Mouse (Mus musculus): ENCODE data around the gene Lrrc43. TPM values are rescaled to one million over a fixed set of nuclear protein-coding genes. Genes with fewer than 3 reads are reported as not detected.

Gene Lrrc43
- polyA plus RNA-seq, 1 experiment from 2014 or later, result not detected

- H3K4me2 ChIP-seq (replicated peaks; ENCODE audit: low read depth, low read length), result no peak overlapping the region
- H3K9me3 ChIP-seq (ENCODE audit: low read length), result no peaks in the 10 kb centered on the region
- no peak overlapping the region for H3K27ac ChIP-seq (ENCODE audit: low read length)
- H3K27me3 ChIP-seq (ENCODE audit: insufficient read depth, low read length), result no peaks in the 10 kb centered on the region
- peaks cover 5% of the 10 kb centered on the region; the same call in 1 of the 2 replicates for H3K4me1 ChIP-seq (ENCODE audit: insufficient read depth, low read length)
- H3K36me3 ChIP-seq (ENCODE audit: insufficient read depth, low read length), result peaks cover 41% of the 10 kb centered on the region
- WGBS, result 80% methylated on average over 7 of the region's 7 CpGs
- no peak overlapping the region for H3K9ac ChIP-seq (replicated peaks; ENCODE audit: low read length)
- no peak for ATAC-seq (ENCODE audit: low FRiP score, low TSS enrichment)
- no peak overlapping the region for H3K4me3 ChIP-seq (ENCODE audit: low read length)
These were observed 39.5 kb downstream of the Lrrc43 start for GRCm38 (mm10) chr5:123528641-123529040.

- Histone ChIP-seq H3K36me3 (ENCODE audit: insufficient read depth, low read length) (peaks cover 52% of the 10 kb centered on the region), H3K4me1 (ENCODE audit: insufficient read depth, low read length) (no peaks in the 10 kb centered on the region)
These were observed 41.0 kb downstream of the Lrrc43 start for GRCm38 (mm10) chr5:123530056-123530455.

GRCm38 (mm10) chr5:123533801-123534200 lies 44.7 kb downstream of the Lrrc43 start:
- Histone ChIP-seq H3K9ac (replicated peaks; ENCODE audit: low read length) (no peak overlapping the region), H3K4me1 (ENCODE audit: insufficient read depth, low read length) (no peaks in the 10 kb centered on the region), H3K4me2 (replicated peaks; ENCODE audit: low read depth, low read length) (no peak overlapping the region), H3K27me3 (ENCODE audit: insufficient read depth, low read length) (no peaks in the 10 kb centered on the region), H3K27ac (ENCODE audit: low read length) (no peak overlapping the region), H3K9me3 (ENCODE audit: low read length) (no peaks in the 10 kb centered on the region), H3K36me3 (ENCODE audit: insufficient read depth, low read length) (peaks cover 57% of the 10 kb centered on the region), H3K4me3 (ENCODE audit: low read length) (no peak overlapping the region)
- WGBS, result 95% methylated on average over 10 of the region's 10 CpGs
- ATAC-seq (ENCODE audit: low FRiP score, low TSS enrichment), result no peak

More at GRCm38 (mm10) chr5:123530056-123530455, 41.0 kb downstream of the Lrrc43 start:
- H3K4me3 ChIP-seq (ENCODE audit: low read length), result no peak overlapping the region
- ATAC-seq (ENCODE audit: low FRiP score, low TSS enrichment), result no peak
- H3K4me2 ChIP-seq (replicated peaks; ENCODE audit: low read depth, low read length), result no peak overlapping the region
- H3K27me3 ChIP-seq (ENCODE audit: insufficient read depth, low read length), result no peaks in the 10 kb centered on the region
- no peak overlapping the region for H3K9ac ChIP-seq (replicated peaks; ENCODE audit: low read length)
- no peaks in the 10 kb centered on the region for H3K9me3 ChIP-seq (ENCODE audit: low read length)
- H3K27ac ChIP-seq (ENCODE audit: low read length), result no peak overlapping the region
- WGBS, result 93% methylated on average over 8 of the region's 8 CpGs

- Histone ChIP-seq H3K9me3 (ENCODE audit: low read length) (no peaks in the 10 kb centered on the region), H3K36me3 (ENCODE audit: insufficient read depth, low read length) (peaks cover 33% of the 10 kb centered on the region), H3K4me3 (ENCODE audit: low read length) (no peak overlapping the region), H3K27me3 (ENCODE audit: insufficient read depth, low read length) (no peaks in the 10 kb centered on the region), H3K27ac (ENCODE audit: low read length) (no peak overlapping the region), H3K4me2 (replicated peaks; ENCODE audit: low read depth, low read length) (no peak overlapping the region), H3K9ac (replicated peaks; ENCODE audit: low read length) (no peak overlapping the region), H3K4me1 (ENCODE audit: insufficient read depth, low read length) (no peaks in the 10 kb centered on the region)
- no peak for ATAC-seq (ENCODE audit: low FRiP score, low TSS enrichment)
- WGBS, result 92% methylated on average over 7 of the region's 7 CpGs
These were observed 66.6 kb downstream of the Lrrc43 start for GRCm38 (mm10) chr5:123555693-123556092.

GRCm38 (mm10) chr5:123556451-123556850 lies 67.3 kb downstream of the Lrrc43 start:
- no peak overlapping the region for H3K27ac ChIP-seq (ENCODE audit: low read length)
- H3K36me3 ChIP-seq (ENCODE audit: insufficient read depth, low read length), result peaks cover 37% of the 10 kb centered on the region
- no peak overlapping the region for H3K9ac ChIP-seq (replicated peaks; ENCODE audit: low read length)
- WGBS, result 81% methylated on average over 2 of the region's 2 CpGs
- no peaks in the 10 kb centered on the region for H3K27me3 ChIP-seq (ENCODE audit: insufficient read depth, low read length)
- H3K4me3 ChIP-seq (ENCODE audit: low read length), result no peak overlapping the region
- H3K4me1 ChIP-seq (ENCODE audit: insufficient read depth, low read length), result no peaks in the 10 kb centered on the region
- ATAC-seq (ENCODE audit: low FRiP score, low TSS enrichment), result no peak
- H3K4me2 ChIP-seq (replicated peaks; ENCODE audit: low read depth, low read length), result no peak overlapping the region
- H3K9me3 ChIP-seq (ENCODE audit: low read length), result no peaks in the 10 kb centered on the region

Small RNA genes within 50 kb of the gene (microRNA-seq; reads per million reads assigned to microRNA genes)
- 1.9 reads per million, percentile 7 among the genes with 10 or more reads in this experiment for gene Mir7647

Other genes with a start within 250 kb of the Lrrc43 start
- gene Wdr66, start 237.2 kb upstream of the Lrrc43 start, polyA plus RNA-seq (2015; fragmentation: Nextera tagmentation; extraction: Ambion mirVana), result 1.5 and 1.7 TPM in 2 replicates
- gene Bcl7a, start 145.5 kb upstream of the Lrrc43 start, polyA plus RNA-seq (2015; fragmentation: Nextera tagmentation; extraction: Ambion mirVana), result 40.0 and 47.9 TPM in 2 replicates
- gene Mlxip, start 94.5 kb upstream of the Lrrc43 start, polyA plus RNA-seq (2015; fragmentation: Nextera tagmentation; extraction: Ambion mirVana), result 17.4 and 21.1 TPM in 2 replicates
- gene Il31, start 184 bp downstream of the Lrrc43 start, polyA plus RNA-seq (2015; fragmentation: Nextera tagmentation; extraction: Ambion mirVana), result not detected in 2 replicates
- gene B3gnt4, start 21.2 kb downstream of the Lrrc43 start, polyA plus RNA-seq (2015; fragmentation: Nextera tagmentation; extraction: Ambion mirVana), result 0.21 and 0.89 TPM in 2 replicates
- 122 and 125 TPM in 2 replicates for gene Diablo, start 34.9 kb downstream of the Lrrc43 start, polyA plus RNA-seq (2015; fragmentation: Nextera tagmentation; extraction: Ambion mirVana)
- 0.61 and 1.3 TPM in 2 replicates for gene Gm49027, start 36.2 kb downstream of the Lrrc43 start, polyA plus RNA-seq (2015; fragmentation: Nextera tagmentation; extraction: Ambion mirVana)
- gene Vps33a, start 83.7 kb downstream of the Lrrc43 start, polyA plus RNA-seq (2015; fragmentation: Nextera tagmentation; extraction: Ambion mirVana), result 30.2 and 33.1 TPM in 2 replicates
- 30.1 and 30.5 TPM in 2 replicates for gene Clip1, start 195.3 kb downstream of the Lrrc43 start, polyA plus RNA-seq (2015; fragmentation: Nextera tagmentation; extraction: Ambion mirVana)
- gene Zcchc8, start 231.8 kb downstream of the Lrrc43 start, polyA plus RNA-seq (2015; fragmentation: Nextera tagmentation; extraction: Ambion mirVana), result 69.3 and 78.6 TPM in 2 replicates

All from kidney, embryonic 16.5 days (tissue).